Mouse (Mus musculus) neural tube, embryonic 11.5 days (tissue): ENCODE results near the gene Fermt3. TPM values are rescaled to one million over a fixed set of nuclear protein-coding genes. Genes with fewer than 3 reads are reported as not detected.
"Not testable (repeated sequence)": the region's sequence is repeated elsewhere in the genome, so short reads cannot be mapped to it uniquely, and the experiment has no call there.

ENCODE experiments used
- ATAC-seq: fragments of 200-750 bp; cut with Nextera tagmentation; 2 replicates; pipeline ENCODE4 v1.8.0; 2017; ENCODE audit warnings: moderate number of reproducible peaks, mild to moderate bottlenecking, moderate TSS enrichment, moderate library complexity; ENCODE audit not compliant: insufficient read depth, low FRiP score, low TSS enrichment
- DNase-seq: peaks from one replicate; pipeline ENCODE4 v3.0.0-alpha.2; 2015; ENCODE audit warnings: low spot score
- H3K27ac ChIP-seq: fragments of 300-500 bp; sonication (generic); 2 replicates; pipeline ENCODE4 v1.5.1; 2014; ENCODE audit warnings: low read depth, mild to moderate bottlenecking, low read length
- H3K27me3 ChIP-seq: fragments of 300-500 bp; sonication (generic); 2 replicates; pipeline ENCODE4 v1.6.1; 2014; ENCODE audit warnings: mild to moderate bottlenecking, low read length, mixed read lengths; ENCODE audit not compliant: control insufficient read depth, insufficient read depth
- H3K36me3 ChIP-seq: fragments of 300-500 bp; sonication (generic); 2 replicates; pipeline ENCODE4 v1.6.1; 2014; ENCODE audit warnings: mild to moderate bottlenecking, low read length, moderate library complexity, mixed read lengths; ENCODE audit not compliant: control insufficient read depth, insufficient read depth
- H3K4me1 ChIP-seq: fragments of 300-500 bp; sonication (generic); 2 replicates; pipeline ENCODE4 v1.6.1; 2014; ENCODE audit warnings: low read length, mixed read lengths; ENCODE audit not compliant: control insufficient read depth, insufficient read depth
- H3K4me2 ChIP-seq: fragments of 300-500 bp; sonication (generic); 2 replicates; pipeline ENCODE4 v1.6.1; 2014; ENCODE audit warnings: low read depth, mild to moderate bottlenecking, moderate library complexity
- H3K4me3 ChIP-seq: fragments of 300-500 bp; sonication (generic); 2 replicates; pipeline ENCODE4 v1.5.1; 2014; ENCODE audit warnings: low read depth, low read length
- H3K9ac ChIP-seq: fragments of 300-500 bp; sonication (generic); 2 replicates; pipeline ENCODE4 v1.6.1; 2014; ENCODE audit warnings: mild to moderate bottlenecking, low read length
- H3K9me3 ChIP-seq: fragments of 300-500 bp; sonication (generic); 2 replicates; pipeline ENCODE4 v1.6.1; 2016; ENCODE audit warnings: low read length; ENCODE audit not compliant: control insufficient read depth
- WGBS: fragments of 180-500 bp; shearing (Covaris S2); extraction: QIAGEN DNeasy Blood & Tissue Kit; methylation state at CpG from one replicate; pipeline ENCODE4 v1.1.7; 2014; 5-methylcytosine and 5-hydroxymethylcytosine counted together
- polyA plus RNA-seq: library from polyadenylated mRNA; unstranded; fragments of >200 nt; fragmentation: Nextera tagmentation; extraction: Ambion mirVana; gene quantifications from 2 replicates; pipeline ENCODE4 v1.2.1, GENCODE M21; 2014

Gene Fermt3
- polyA plus RNA-seq, 1 experiment from 2014 or later, result 8.8 TPM

- Histone ChIP-seq H3K4me1 (peaks cover 22% of the 10 kb centered on the region), H3K27me3 (no peaks in the 10 kb centered on the region), H3K4me2 (peak within 1 kb of the TSS; percentile 76), H3K4me3 (peak within 1 kb of the TSS; percentile 41), H3K9me3 (no peaks in the 10 kb centered on the region), H3K9ac (peak within 1 kb of the TSS; percentile 53), H3K27ac (no peak within 1 kb of the TSS), H3K36me3 (peaks cover 4% of the 10 kb centered on the region; the same call in 1 of the 2 replicates)
- peak; percentile 78; the same call in 1 of the 2 replicates for ATAC-seq
- WGBS, result under 1% methylated on average over 24 of the region's 24 CpGs
- peak; percentile 88 for DNase-seq
Observed at GRCm38 (mm10) chr19:6996006-6996405, 23.3 kb downstream of the Fermt3 start, which contains the start of the genes Nudt22 and Trpt1. Nudt22 (minus strand) TSS chr19:6996117. Trpt1 (plus strand) TSS chr19:6996131.

- Histone ChIP-seq H3K9me3 (no peaks in the 10 kb centered on the region), H3K4me1 (peaks cover 22% of the 10 kb centered on the region), H3K27me3 (no peaks in the 10 kb centered on the region), H3K36me3 (peaks cover 4% of the 10 kb centered on the region; the same call in 1 of the 2 replicates), H3K9ac (peak overlapping the region; percentile 53), H3K4me3 (peak overlapping the region; percentile 41), H3K4me2 (peak overlapping the region; percentile 76), H3K27ac (no peak overlapping the region)
- DNase-seq (no peak), ATAC-seq (no peak)
- WGBS, result 47% methylated on average over 21 of the region's 21 CpGs
Observed at GRCm38 (mm10) chr19:6995255-6995991, 23.8 kb downstream of the Fermt3 start.

- 85% methylated on average over 8 of the region's 8 CpGs for WGBS
- peaks cover 22% of the 10 kb centered on the region for H3K4me1 ChIP-seq
Observed at GRCm38 (mm10) chr19:6994489-6994888, 24.8 kb downstream of the Fermt3 start.

GRCm38 (mm10) chr19:6994002-6994401, 25.3 kb downstream of the Fermt3 start:
- Histone ChIP-seq H3K4me3 (no peak overlapping the region), H3K4me1 (peaks cover 22% of the 10 kb centered on the region), H3K36me3 (no peaks in the 10 kb centered on the region; the same call in 1 of the 2 replicates), H3K9ac (no peak overlapping the region), H3K27me3 (no peaks in the 10 kb centered on the region), H3K9me3 (no peaks in the 10 kb centered on the region), H3K27ac (no peak overlapping the region), H3K4me2 (no peak overlapping the region)
- DNase-seq (no peak), ATAC-seq (no peak)
- 89% methylated on average over 8 of the region's 8 CpGs for WGBS

More at GRCm38 (mm10) chr19:6994489-6994888, 24.8 kb downstream of the Fermt3 start:
- DNase-seq (no peak), ATAC-seq (no peak)
- H3K4me2 ChIP-seq, result no peak overlapping the region
- H3K4me3 ChIP-seq, result no peak overlapping the region
- no peak overlapping the region for H3K27ac ChIP-seq
- no peak overlapping the region for H3K9ac ChIP-seq
- no peaks in the 10 kb centered on the region for H3K9me3 ChIP-seq
- peaks cover 4% of the 10 kb centered on the region; the same call in 1 of the 2 replicates for H3K36me3 ChIP-seq
- H3K27me3 ChIP-seq, result no peaks in the 10 kb centered on the region

GRCm38 (mm10) chr19:6993011-6993770, 26.1 kb downstream of the Fermt3 start:
- Histone ChIP-seq H3K27ac (peak overlapping the region; percentile 42; the same call in 1 of the 2 replicates), H3K9ac (peak overlapping the region; percentile 53), H3K4me2 (peak overlapping the region; percentile 71), H3K36me3 (no peaks in the 10 kb centered on the region), H3K4me1 (peaks cover 22% of the 10 kb centered on the region), H3K27me3 (no peaks in the 10 kb centered on the region), H3K9me3 (no peaks in the 10 kb centered on the region), H3K4me3 (peak overlapping the region; percentile 46)
- no peak for DNase-seq
- WGBS, result 58% methylated on average over 14 of the region's 14 CpGs
- no peak; the same call in 1 of the 2 replicates for ATAC-seq

- Histone ChIP-seq H3K36me3 (no peaks in the 10 kb centered on the region), H3K9me3 (no peaks in the 10 kb centered on the region), H3K9ac (peak within 1 kb of the TSS; percentile 57), H3K4me2 (peak within 1 kb of the TSS; percentile 71), H3K27me3 (no peaks in the 10 kb centered on the region), H3K4me1 (peaks cover 22% of the 10 kb centered on the region), H3K27ac (peak within 1 kb of the TSS; percentile 42; the same call in 1 of the 2 replicates), H3K4me3 (peak within 1 kb of the TSS; percentile 46)
- WGBS, result 3% methylated on average over 37 of the region's 37 CpGs
- DNase-seq (peak; percentile 97), ATAC-seq (peak; percentile 94)
Observed at GRCm38 (mm10) chr19:6992011-6992858, 27.0 kb downstream of the Fermt3 start, which contains the start of gene Dnajc4. Dnajc4 (minus strand) TSS chr19:6992572.

GRCm38 (mm10) chr19:6991166-6991565, 28.1 kb downstream of the Fermt3 start:
- H3K9ac ChIP-seq, H3K4me3 ChIP-seq, H3K36me3 ChIP-seq, ATAC-seq, H3K9me3 ChIP-seq, H3K4me2 ChIP-seq, H3K27ac ChIP-seq, DNase-seq, H3K27me3 ChIP-seq: not testable (repeated sequence)
- peaks cover 18% of the 10 kb centered on the region for H3K4me1 ChIP-seq
- WGBS, result 92% methylated on average over 6 of the region's 6 CpGs

GRCm38 (mm10) chr19:6990712-6991111, 28.6 kb downstream of the Fermt3 start:
- no peak overlapping the region for H3K27ac ChIP-seq
- H3K9me3 ChIP-seq, result no peaks in the 10 kb centered on the region
- H3K4me2 ChIP-seq, result no peak overlapping the region
- no peaks in the 10 kb centered on the region for H3K36me3 ChIP-seq
- H3K4me1 ChIP-seq, result peaks cover 20% of the 10 kb centered on the region
- no peak overlapping the region for H3K9ac ChIP-seq
- H3K4me3 ChIP-seq, result no peak overlapping the region
- DNase-seq (no peak), ATAC-seq (no peak)
- H3K27me3 ChIP-seq, result no peaks in the 10 kb centered on the region
- 81% methylated on average over 6 of the region's 6 CpGs for WGBS
